Mouse (Mus musculus) heart, adult 9 months (tissue): ENCODE data around the gene Mfsd4a.

Source experiments
- DNase-seq, 2 experiments: peaks; one replicate each; pipeline ENCODE4 v3.0.0; 2022; ENCODE audit warnings: low spot score in 2 of 2

Gene Mfsd4a

DNA sequence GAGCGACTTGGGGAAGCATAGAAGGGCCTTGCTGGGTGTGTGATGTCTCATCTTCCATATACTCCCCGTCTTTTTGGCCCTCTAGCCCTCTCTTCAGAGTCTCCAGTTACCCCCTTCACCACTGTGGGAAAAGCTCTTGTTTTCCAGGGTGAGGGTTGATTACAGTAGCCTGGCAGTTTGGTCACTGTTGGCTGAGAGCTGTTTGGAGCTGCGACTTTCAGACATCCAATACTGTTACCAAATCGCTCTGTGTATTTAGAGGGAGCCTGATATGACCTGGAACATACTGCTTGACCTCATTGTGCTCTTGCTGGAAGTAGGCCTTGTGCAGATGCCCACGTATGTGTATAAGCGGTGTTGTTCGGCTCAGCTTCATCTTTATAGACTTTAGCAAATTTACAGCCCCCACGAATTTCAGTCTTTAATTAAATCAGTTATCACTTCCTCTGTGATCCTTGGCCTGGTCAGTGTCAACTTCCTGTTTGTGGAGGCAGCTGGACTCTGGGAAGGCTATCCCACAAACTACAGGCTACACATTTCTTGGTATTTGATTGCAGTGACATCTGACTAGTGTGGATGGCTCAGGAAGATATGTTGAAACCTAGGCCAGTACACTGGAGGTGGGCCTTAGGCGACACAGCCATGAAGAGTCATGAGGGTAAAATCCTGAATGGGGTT is 77.6 kb downstream of the Mfsd4a start:
- no peak for DNase-seq

DNA sequence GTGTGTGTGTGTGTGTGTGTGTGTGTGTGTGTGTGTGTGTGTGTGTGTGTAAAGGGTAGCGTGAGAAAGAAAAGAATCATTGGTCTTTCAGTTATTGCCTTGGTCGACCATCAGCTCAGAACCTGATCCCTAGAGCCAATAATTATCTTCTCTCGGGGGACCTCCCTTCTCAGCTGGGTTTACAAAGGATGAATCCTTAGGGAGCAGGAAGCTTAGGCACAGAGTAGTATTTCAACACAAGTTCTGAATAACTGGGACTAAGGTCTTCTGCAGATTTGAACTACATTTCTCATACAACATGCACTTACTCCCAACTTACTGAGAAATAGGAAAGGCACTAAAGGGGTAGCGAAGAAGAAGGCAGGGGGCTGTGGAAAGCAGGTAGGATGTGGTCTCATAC is 78.4 kb downstream of the Mfsd4a start:
- DNase-seq, result no peak

DNA sequence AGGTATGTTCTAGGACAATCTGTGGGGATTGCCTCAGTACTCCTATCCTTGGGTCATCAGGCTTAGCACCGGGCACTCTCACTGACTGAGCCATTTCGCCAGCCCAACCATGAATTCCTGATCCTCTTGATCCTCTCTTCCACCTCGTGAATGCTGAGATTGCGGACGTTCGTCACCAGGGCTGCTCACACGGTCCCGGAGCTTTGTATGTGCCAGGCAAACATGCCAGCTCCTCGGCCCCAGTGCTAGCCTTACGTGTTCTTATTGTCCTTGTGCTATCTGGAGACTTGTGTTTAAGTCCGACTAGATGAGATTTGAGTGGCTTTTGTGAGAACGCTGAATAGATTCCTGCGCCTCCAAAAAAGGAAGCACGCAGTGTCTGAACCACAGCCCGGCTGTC is 80.4 kb downstream of the Mfsd4a start:
- DNase-seq, result no peak

DNA sequence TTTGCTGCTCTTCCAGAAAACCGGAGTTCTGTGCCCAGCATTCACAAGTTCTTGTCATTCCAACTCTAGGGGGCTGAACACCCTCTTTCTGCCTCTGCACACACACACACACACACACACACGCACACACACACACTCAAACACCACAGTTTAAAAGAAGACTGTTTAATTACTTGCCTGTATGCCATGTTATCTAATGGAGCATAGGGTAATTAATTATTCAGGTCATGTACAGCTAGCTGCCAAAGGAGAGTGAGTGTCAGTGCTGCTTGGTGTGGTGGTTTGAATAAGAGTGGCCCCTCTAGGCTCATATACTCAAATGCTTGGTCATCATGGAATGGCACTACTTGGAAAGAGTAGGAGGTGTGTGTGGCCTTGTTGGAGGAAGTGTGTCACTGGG is 84.1 kb downstream of the Mfsd4a start:
- DNase-seq, result no peak

DNA sequence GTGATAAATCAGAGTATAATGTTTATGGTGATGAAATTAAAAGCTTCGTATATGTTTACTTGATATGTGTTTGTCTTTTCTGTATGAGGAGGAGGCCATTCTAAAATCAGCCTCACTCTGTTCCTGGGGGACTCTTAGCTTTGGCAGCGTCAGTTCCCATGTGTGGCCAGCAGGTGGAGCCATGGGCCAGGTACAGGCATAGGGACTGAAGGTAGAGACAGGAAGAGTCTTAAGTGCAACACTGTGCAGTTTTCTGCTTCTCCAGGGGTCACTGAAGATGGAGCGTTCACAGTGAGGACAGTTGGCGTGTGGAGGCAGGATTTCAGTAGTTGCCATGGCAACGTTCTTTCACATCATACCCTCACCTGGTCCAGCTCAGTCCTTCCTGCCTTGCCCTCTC is 85.0 kb downstream of the Mfsd4a start:
- peak; percentile 56 to 59 for DNase-seq

DNA sequence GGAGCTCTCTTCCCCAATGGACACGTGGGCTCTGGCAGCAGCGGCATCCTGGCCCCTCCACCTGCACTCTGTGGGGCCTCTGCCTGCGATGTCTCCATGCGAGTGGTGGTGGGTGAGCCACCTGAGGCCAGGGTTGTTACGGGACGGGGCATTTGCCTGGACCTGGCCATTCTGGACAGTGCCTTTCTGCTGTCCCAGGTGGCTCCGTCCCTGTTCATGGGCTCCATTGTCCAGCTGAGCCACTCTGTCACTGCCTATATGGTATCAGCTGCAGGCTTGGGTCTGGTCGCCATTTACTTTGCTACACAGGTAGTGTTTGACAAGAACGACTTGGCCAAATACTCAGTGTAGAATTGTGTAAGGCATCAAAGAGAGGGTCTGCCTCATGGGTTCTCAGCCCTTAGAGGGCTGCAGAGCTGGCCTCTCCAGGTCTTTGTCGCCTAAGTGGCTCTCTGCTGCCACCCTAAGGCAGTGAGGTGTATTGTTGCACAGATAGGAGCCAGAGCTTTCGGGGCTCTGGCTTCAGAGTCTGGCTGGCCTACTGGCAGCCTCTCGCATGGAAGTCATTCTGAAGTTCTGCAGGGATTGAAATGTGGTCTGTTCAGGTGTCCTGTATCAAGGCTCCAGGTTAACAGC is 86.4 kb downstream of the Mfsd4a start:
- DNase-seq, result peak; percentile 49 to 70

DNA sequence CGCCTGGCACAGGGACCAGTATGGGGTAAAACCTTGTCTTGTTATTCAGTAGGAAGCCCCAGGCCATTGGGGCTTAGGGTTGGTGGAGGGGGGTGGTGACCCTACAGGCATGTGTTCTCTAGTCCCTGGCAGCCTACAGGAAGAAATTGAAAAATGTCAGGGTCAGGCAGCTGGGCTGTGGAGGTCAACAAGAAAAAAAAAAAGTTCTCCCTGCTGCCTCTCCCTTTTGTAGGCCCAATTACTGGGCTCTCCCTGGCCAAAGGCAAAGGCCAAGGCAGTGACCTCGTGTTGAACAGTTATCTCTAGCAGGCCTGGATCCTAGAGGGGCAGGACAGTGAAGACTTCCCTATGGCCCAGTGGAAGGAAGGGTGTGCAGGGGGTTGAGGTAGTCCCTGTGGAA is 87.4 kb downstream of the Mfsd4a start:
- DNase-seq, result no peak

DNA sequence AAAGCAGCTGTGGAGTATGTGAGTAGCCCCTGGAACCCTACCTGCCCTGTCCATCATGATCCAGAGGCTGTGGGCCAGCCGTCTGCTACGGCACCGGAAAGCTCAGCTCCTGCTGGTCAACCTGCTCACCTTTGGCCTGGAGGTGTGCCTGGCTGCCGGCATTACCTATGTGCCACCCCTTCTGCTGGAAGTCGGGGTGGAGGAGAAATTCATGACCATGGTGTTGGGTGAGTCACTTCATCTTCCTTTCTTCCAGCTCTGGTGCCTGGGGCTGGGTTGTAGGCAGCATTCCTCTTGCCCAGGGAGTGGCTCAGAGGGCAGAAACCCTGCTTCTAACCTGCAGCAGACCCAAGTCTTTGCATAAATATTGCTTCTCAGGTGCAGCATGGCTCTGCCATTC is 91.0 kb downstream of the Mfsd4a start:
- DNase-seq, result no peak

DNA sequence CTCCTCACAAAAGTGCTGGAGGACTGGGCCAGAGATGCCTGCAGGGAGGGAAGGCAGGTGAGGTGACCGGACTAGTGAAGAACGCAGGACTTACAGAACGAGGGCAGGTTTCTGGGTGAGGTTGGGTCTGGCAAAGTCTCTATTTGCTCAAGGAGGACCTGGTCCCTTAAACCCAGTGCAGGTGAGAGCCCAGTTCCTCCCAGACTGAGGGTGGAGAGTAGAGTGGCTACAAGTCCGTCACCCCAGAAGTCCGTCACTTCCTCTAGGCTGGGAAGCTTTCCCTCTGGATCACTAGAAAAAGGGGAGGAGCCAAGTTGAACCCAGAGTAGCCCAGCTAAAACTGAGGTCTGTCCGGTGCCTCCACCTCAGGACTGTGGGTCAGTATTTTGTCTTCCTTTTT is 93.9 kb downstream of the Mfsd4a start:
- DNase-seq, result no peak
